Mouse (Mus musculus) right cerebral cortex, adult 18-20 months (tissue): Measurements from ENCODE around the gene Abcc2.

Source experiments
- DNase-seq: peaks from one replicate; pipeline ENCODE4 v3.0.0; 2022; ENCODE audit warnings: mixed read lengths

Abcc2 gene

DNA sequence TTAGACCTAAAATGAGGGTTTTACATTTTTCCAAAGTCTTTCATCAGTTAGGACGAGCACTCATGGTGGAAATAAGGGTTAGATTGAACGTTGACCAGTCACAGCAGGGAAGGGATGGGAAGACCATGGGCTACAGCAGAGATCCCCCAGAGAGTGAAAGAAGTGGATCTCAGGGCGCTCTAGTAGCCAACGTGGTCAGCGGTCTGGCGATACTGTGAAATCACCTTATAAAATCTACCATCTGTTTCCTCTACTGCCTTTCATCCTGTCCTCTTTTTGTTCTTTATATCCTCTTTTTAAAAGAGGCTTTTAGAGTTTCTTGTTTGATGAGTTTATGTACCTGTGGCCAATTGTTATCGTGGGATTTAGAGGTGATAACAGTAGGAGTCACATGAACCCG lies 2.8 kb downstream of the Abcc2 start:
- no peak for DNase-seq

DNA sequence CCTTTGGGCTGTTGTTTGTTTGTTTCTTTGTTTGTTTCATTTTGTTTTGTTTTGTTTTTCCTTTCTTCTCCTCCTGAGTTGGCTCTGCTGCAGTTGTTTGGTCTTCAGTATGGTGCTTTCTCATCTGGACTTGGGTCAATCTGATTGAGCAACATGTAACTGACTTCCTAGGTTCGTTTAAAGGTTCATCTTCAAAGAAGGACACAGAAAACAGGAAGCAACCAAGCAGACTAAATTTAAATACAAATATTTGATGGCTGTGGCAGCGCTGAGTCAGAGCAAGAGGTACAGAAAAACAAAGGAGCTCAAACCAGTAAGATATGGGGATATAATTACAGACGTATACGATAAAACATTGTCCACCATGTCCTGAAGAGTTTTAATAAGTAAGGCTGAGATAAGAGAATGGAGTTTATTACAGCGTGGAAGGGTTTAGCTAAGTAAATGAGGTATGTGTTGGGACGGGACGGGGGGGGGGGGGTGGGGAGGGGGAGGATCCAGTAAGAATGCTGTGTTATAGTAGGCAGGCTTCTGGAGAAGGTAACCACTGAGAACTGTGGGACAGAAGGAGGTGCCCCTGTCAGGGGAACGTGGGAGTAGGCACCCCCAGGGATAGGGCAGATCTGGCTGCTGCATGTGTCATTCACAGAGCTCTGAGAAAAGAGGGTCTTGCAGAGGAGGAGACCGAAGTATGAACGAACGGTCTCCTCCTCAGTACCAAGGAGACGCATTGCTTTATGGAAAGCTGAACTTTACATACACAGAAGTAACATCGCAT lies 4.4 kb downstream of the Abcc2 start:
- DNase-seq = no peak

- no peak for DNase-seq
Observed at GRCm38 (mm10) chr19:43789817-43790216, 7.8 kb downstream of the Abcc2 start.

GRCm38 (mm10) chr19:43792537-43792936 lies 10.5 kb downstream of the Abcc2 start:
- DNase-seq = no peak

GRCm38 (mm10) chr19:43793951-43794350 lies 12.0 kb downstream of the Abcc2 start:
- DNase-seq = no peak

GRCm38 (mm10) chr19:43795511-43795910 lies 13.5 kb downstream of the Abcc2 start:
- no peak for DNase-seq

- no peak for DNase-seq
Observed at GRCm38 (mm10) chr19:43797216-43797615, 15.2 kb downstream of the Abcc2 start.

DNA sequence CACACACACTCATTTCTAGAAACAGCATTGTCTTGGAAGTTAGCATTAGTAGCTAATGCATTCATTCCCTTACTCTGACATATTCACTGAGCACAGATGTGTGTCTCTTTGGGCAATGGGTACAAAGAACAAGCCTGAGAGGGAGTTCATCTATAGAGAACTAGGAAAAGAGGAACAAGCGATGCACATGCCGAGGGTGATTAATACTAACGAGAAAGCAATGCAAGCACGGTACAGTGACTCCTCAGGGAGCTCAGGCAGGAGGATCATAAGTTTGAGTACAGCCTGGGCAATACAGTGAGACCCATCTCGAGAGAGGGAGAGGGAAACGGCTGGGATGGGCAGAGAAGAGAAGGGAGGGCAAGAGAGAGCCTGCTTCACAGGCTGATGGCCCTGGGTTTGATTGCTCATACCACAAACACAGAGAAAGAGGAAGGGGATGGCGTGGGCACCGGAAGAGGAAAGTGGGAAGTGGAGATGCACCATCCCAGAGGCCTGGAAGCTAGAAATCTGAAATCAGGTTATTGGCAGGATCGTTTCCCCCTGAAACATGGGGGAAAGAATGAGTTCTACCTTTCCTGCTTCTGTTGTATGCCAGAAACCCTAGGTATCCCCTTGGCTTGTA lies 19.5 kb downstream of the Abcc2 start:
- no peak for DNase-seq

DNA sequence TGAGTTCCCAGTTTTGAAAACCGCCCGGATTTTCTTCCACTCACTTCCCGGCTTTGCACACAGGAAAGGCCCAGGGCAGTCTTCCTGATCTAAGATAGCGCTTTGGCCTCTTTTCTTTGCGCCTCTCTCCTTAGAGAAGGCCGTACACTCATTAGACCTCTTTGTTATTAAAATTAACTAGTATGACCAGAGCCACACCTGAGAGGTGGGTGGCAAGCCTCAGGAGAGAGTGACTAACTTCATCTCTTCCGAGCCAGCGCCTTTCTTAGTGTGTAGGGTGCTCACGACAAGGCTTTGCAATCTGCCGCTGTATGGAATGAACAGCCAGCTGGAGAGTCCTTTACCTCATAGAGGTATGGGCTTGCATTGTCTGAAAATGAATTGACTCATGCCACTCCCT lies 21.9 kb downstream of the Abcc2 start:
- DNase-seq = no peak

DNA sequence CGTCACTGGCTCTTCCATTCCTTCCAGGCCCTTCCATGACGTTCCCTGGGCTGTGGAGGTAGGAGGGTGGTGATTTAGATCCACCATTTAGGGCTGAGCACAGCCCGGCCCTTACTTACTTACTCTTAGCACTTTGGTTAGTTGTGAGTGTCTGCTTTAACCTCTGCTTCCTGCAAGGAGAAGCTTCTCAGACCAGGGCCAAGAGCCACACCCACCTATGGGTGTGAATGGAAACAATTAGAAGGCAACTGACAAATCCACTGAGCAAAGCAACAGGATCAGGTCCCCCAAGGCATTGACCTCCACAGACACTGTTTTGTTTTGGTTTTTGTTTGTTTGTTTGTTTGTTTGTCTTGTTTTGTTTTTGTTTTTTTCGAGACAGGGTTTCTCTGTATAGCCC lies 27.3 kb downstream of the Abcc2 start:
- DNase-seq = no peak

DNA sequence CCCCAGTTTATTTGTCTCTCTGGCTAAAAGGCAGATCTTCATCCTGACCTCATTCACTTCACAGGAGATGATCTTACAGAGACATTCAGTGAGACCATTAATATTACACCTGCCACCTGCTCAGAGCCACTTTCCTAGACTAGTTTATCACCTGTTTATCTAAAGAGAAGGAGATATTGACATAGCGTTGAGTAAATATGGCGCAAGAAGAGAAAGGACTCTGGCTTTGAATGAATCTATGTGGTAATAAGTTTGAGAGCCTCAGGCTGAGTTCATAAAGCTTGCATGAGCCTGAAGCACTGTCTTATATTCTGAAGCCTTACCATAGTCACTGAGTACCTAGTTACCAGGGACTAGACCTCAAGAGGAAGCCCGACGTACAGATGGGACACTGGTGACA lies 29.4 kb downstream of the Abcc2 start:
- DNase-seq = no peak

GRCm38 (mm10) chr19:43813315-43813714 lies 31.3 kb downstream of the Abcc2 start:
- no peak for DNase-seq

DNA sequence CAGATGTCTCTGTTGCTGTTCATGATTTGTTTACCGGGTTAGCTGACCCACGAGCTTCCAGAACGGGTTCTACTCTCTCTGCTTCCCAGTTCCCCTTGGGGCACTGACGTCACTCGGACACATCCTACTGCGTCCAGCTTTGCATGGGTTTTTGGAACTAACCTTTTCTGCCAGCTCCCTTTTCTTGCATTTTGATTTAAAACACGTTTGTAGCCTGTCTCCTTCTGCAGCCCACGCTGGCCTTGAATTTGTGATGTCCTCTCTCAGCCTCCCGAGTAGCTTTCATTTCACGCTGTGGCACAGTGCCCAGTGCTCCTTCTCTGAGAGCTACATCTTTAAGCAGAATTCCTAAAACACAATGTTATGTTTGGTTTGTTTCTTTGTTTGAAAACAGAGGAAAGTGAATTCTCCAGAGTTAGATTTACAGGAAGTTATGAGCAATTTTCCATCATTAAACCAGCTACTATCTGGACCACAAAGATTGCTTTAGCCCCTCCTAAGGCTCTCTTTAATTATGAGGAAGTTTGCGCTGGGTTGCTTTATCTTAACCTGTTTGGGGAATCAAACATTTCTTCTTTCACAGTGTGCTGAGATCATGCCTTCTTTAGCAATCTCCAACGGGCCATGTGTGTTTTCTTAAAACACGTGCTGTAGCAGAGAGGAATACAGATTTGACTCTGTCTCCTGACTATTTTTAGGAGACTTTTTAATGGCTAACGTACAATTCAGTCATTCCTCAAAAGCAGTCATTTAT lies 33.8 kb downstream of the Abcc2 start:
- peak; percentile 36 for DNase-seq

DNA sequence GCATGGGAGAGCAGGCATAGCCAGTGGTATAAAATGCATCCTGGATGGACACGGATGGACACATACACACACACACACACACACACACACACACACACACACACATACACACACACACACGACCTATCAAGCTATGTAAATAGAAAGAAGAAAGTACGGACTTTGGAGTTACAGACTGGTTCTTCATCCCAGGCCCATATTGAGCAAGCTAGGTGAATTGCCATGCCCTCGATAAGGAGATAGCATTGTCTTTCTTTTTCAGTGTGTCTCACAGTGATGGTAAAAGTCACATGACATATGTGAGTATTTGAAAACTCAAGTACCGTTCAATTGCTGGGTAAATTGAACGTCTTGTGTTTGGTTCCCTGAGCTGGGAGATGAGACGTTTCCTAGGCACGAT lies 44.9 kb downstream of the Abcc2 start:
- no peak for DNase-seq

GRCm38 (mm10) chr19:43832425-43833069 lies 50.6 kb downstream of the Abcc2 start:
- DNase-seq = peak; percentile 48

DNA sequence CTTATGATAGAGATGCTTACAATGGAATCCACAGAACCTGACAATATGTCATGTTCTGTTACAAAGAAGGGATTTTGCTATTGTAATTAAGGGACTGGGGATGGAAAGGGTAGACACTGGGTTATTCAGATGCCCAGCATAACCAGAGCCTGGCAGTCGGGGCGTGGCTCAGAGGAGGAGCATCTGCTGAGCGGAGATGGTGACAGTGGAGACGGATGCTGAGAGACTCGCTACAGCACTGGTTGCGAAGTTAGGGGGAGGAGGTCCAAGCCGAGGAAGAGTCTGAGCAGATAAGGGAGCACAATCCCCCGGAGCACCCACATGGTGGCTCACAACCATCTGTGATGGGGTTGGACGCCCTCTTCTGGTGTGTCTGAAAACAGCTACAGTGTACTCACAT lies 61.2 kb downstream of the Abcc2 start:
- no peak for DNase-seq

- DNase-seq = no peak
Observed at GRCm38 (mm10) chr19:43845331-43845908, 63.4 kb downstream of the Abcc2 start.

- DNase-seq = no peak
Observed at GRCm38 (mm10) chr19:43847056-43847455, 65.1 kb downstream of the Abcc2 start.

DNA sequence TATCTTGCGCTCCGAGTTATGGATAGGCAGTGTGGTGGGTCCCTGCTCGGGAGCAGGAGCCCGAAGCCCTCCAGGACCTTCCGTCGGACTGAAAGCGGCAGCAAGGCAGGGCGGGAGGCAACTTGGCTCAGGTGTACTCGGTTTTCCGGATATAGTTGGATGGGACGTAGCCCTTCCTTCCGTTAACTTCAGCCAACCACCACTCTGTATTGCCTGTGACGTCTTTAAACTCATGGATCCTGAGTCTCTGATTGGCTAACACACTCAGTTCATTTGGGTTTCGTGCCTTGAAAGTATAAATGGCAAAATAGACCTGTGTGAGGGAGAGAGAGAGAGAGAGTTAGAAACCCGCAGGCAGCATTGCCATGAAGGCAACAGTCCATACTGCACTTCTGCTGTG lies 66.0 kb downstream of the Abcc2 start:
- no peak for DNase-seq

GRCm38 (mm10) chr19:43850026-43850425 lies 68.0 kb downstream of the Abcc2 start:
- no peak for DNase-seq

- no peak for DNase-seq
Observed at GRCm38 (mm10) chr19:43851996-43852630, 70.1 kb downstream of the Abcc2 start.

DNA sequence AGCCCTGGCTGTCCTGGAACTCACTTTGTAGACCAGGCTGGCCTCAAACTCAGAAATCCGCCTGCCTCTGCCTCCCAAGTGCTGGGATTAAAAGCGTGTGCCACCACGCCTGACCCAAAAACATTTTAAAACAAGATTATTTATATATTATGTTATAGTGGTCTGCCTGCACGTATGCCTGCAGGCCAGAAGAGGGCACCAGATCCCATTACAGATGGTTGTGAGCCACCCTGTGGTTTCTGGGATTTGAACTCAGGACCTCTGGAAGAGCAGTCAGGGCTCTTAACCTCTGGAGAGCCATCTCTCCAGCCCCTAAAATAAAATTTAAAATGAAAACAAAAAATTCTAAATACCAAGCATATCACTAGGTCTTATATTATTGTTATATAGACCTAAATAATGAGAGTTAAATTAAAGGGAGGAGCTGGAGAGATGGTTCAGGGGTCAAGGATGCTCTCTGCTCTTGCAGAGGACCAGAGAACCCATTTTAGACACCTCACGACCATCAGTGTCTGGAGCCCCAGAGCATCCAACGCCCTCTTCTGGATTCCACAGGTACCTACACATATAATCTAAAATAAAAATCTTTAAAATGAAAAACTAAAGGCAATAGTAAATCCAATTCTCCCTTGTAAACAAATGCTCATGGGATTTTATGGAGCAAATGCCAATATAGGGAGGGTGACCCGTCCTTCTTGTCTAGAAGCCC lies 71.0 kb downstream of the Abcc2 start:
- DNase-seq = no peak
